Comparison of ENCODE assay signal across 7 mouse cellular contexts in genomic region chr12:29167922-29168321, GRCm38 (mm10).
"Had no signal": no experiment of that assay in that cellular context is flagged by ENCODE, and none has a peak within 500 bp of the region (broad histone marks: within the 10 kb centered on the region; RNA-seq: fewer than 3 reads in every experiment).

No protein-coding gene starts in this region.

- DNase-seq: kidney, postnatal 14 days; layer of hippocampus, postnatal 36 days; lung, embryonic 14.5 days; lung, postnatal 10 days; lung, postnatal 4 days; midbrain, embryonic 14.5 days; thymus, postnatal 36 days had no signal
